Mouse (Mus musculus) cortical plate, adult 2 months (tissue): ENCODE measurements around the gene Mnx1. TPM values are rescaled to one million over a fixed set of nuclear protein-coding genes. Genes with fewer than 3 reads are reported as not detected.

ENCODE experiments used
- H3K27ac ChIP-seq: fragments of 200-500 bp; 2 replicates; pipeline ENCODE4 v1.5.1; 2012; ENCODE audit warnings: low read length, control low read depth, inconsistent platforms; ENCODE audit not compliant: insufficient read depth
- H3K4me1 ChIP-seq: fragments of 200-500 bp; 2 replicates; pipeline ENCODE4 v1.6.1; 2011; ENCODE audit warnings: low read length; ENCODE audit not compliant: control insufficient read depth, insufficient read depth
- H3K4me3 ChIP-seq: fragments of 200-500 bp; 2 replicates; pipeline ENCODE4 v1.5.1; 2011; ENCODE audit warnings: mild to moderate bottlenecking, low read length, control low read depth; ENCODE audit not compliant: insufficient read depth
- CTCF ChIP-seq: fragments of 200-500 bp; IDR thresholded peaks from 2 replicates; pipeline ENCODE4 v1.5.1; 2011; ENCODE audit warnings: mild to moderate bottlenecking, control low read depth, low read length; ENCODE audit not compliant: insufficient read depth; ENCODE audit errors: extremely low read depth
- POLR2A ChIP-seq: fragments of 200-500 bp; IDR thresholded peaks from 2 replicates; pipeline ENCODE4 v1.6.1; 2011; ENCODE audit warnings: mild to moderate bottlenecking, low read length, control low read depth; ENCODE audit not compliant: insufficient read depth; ENCODE audit errors: extremely low read depth
- polyA plus RNA-seq: library from polyadenylated mRNA; depleted of rRNA; stranded (reverse); fragments of >200 nt; gene quantifications from 2 replicates; pipeline ENCODE4 v1.2.3, GENCODE M21; 2012; rRNA removed

Mnx1 gene
- not detected in 2 replicates for polyA plus RNA-seq

DNA sequence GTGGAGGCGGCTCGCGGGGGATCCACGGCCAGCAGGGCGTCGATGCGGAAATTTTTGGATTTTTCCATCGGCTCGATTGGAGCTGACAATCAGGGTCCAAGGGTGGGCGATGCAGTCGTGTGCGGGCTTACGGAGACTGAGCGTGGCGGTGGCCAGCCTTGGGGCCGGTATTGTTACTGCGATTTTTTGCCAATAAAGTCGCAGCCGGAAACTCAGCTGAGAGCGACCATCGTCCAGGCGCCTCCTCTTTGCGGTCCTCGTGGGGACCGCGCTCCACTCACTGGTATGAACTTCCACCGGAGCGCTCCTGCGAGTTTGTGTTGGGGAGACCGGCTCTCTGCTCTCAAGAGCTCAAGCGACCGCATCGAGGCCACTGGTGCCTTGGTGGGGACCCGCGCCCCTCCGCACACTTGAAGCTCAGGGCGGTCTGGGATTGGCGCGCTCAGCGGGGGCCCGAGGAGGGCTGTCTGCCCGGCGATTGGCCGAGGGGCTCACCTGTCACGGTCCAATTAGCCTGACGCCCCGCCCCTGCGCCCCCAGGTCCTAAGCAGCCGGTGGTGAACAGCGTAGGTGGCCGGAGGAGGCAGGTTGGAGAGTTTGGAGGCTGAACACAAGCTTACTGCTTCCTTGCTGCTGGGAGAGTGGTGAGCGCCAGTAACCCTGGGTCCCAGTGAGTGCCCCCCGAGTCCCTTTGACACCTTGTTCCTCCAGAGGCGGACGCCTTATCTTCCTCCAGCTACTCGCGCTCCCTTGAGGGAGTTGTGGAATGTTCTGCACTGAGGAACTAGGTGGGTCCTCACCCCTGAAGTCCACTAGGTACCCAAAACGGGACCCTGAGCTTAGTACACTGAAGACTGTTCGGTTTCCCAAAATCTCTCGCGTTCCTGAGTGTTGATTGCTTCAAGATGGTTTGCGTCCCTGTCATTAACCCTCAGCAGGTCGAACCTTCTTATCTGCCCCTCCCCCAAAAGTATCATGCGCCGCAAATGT, at the start of gene Mnx1:
Gene Mnx1 (minus strand): TSS at position 263 of the 990 bp plus-strand sequence.
- Histone ChIP-seq H3K27ac (no peak within 1 kb of the TSS), H3K4me1 (no peaks in the 10 kb centered on the region), H3K4me3 (no peak within 1 kb of the TSS)
- TF ChIP-seq POLR2A (no peak), CTCF (no peak)

DNA sequence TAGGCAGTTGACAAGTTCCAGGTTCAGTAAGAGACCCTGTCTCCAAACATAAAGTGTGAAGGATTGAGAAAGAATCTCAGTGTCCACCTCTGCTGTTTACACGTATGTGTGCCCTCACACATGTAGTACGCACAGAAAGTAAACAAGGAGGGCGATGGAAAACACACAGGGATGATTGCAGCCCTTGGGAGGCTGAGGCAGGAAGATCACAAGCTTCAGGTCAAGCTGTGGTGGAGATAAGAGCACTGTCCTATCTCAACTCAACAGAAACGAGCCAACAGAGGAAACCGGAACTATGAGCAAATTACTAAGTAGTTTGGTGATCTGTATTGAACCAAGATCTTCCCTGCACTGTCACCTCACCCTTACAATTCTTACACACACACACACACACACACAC, 38.2 kb upstream of the Mnx1 start:
- H3K4me1 ChIP-seq = no peaks in the 10 kb centered on the region
- TF ChIP-seq CTCF (no peak), POLR2A (no peak)
- no peak overlapping the region for H3K4me3 ChIP-seq
- H3K27ac ChIP-seq = no peak overlapping the region

DNA sequence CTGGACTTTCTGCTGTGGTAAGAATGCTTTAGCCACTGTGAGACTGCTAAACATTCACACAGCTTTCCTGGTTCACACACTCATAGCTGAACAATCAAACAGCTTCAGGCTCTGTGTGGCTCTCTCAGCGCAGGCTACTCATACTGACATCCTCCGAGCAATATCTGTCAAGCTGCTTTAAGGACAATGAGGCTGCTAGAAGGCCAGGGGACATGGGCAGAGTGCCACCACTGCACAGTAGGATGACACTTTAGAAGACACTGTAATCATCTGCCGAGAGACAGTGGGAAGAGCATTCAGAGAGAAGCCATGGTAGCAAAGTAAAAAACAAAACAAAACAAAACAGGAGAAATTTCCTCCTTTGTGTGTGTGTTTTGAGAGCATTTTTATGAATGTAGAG, 37.6 kb upstream of the Mnx1 start:
- Histone ChIP-seq H3K27ac (no peak overlapping the region), H3K4me3 (no peak overlapping the region), H3K4me1 (no peaks in the 10 kb centered on the region)
- TF ChIP-seq POLR2A (no peak), CTCF (no peak)

DNA sequence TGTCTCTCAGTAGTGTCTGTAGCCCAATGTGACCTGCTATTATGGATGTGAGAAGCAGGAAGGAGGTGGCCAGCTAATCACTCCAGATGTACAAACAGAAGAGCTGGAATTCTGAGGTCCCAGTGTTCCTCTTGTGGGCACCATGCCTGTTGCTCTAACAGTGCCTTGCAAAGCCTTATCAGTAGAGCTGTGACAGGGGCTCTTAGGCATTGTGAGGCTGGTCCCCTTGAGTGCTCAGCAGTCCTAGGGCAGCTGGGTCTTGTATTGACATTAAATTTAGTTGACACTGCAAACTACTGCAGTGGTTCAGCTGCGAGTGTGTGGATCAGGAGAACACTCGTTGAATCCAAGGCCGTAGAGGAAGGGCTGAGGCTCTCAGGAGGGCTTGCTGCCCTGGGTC, 28.7 kb upstream of the Mnx1 start:
- TF ChIP-seq CTCF (no peak), POLR2A (no peak)
- no peak overlapping the region for H3K27ac ChIP-seq
- no peak overlapping the region for H3K4me3 ChIP-seq
- H3K4me1 ChIP-seq = no peaks in the 10 kb centered on the region

DNA sequence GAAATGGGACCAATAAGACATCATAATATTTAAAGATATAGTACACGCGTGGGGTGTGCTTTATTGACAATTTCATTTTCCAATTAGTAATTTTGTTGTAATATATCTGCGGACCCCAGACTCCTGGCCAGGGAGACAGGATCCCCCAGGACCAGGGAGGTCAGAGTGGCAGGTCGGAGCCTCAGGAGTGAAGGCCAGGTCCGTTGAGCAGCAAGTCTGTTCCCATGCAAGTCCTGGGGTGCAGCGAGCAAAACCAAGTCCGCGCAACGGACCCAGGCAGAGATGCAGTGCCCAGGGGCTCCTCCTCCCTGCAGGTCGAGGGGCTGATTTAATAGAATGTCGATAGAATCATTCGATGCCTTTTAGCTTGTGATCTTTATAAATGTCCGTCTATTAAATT, 9.1 kb upstream of the Mnx1 start:
- no peaks in the 10 kb centered on the region for H3K4me1 ChIP-seq
- no peak overlapping the region for H3K4me3 ChIP-seq
- TF ChIP-seq POLR2A = no peak
- no peak for TF ChIP-seq CTCF
- H3K27ac ChIP-seq = no peak overlapping the region

DNA sequence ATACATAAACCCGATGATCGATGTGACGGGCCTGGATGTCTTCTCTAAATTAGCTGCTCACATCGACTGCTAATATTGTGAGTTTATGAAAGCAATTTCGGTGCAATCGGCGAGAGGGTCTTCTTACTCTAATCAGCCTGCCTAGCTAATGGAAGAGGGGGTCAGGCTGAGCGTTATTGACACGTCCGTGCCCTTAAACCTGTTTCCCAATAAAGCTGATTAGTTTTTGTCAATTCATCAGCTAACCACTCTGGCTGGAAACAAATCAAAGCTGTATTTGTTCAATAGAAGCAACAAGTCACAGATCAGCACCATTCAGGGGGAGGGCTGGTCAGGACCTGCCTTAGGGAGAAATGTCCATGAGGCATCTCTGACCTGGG, 7.7 kb upstream of the Mnx1 start:
- TF ChIP-seq CTCF (no peak), POLR2A (no peak)
- Histone ChIP-seq H3K4me1 (no peaks in the 10 kb centered on the region), H3K4me3 (no peak overlapping the region), H3K27ac (no peak overlapping the region)

DNA sequence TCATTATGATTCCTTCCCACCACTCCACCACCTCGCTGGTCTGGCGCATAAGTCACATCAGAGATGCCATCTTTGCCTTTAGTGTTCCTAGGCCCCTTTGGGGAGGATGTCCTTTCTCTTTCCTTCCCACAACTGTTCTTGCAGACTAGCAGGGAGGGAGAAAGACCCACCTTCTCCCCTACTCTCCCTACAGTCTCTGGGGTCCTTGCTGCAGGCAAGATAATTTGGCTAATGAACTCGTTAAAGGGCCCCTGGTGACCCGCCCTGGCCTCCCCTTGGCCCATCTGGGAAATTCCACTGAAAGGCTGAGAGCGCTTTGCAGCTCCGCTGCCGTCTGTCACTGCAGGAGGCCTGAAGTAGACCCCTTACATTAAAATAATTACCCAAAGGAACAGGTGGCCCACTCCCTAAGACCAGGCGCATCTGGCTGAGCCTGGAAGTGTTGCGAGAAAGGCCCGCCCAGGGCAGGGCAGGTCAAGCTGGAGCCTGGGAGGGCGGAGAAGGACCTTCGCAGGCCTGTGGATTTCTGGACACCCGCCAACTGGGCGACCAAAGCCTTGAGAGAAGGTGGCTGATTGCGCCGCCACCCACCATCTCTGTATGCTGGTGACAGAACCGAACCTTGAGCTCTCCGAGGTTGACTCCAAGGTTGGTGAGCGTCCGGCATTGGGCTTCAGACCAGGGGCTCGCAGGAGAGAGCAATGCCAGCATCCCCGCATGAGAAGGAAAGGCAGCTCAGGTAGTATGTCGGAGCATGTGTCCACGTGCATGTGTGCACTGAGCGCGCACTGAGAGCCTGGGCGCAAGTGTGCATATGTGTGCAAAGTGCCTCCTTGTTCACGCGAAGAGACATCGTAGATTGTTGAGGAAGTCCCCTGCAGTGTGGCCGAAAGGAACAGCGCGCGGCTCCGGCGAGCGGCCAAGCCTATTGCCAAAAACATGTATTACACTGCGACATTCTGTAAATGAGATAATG, 7.0 kb upstream of the Mnx1 start:
- Histone ChIP-seq H3K4me3 (no peak overlapping the region), H3K4me1 (no peaks in the 10 kb centered on the region), H3K27ac (no peak overlapping the region)
- TF ChIP-seq POLR2A = no peak

DNA sequence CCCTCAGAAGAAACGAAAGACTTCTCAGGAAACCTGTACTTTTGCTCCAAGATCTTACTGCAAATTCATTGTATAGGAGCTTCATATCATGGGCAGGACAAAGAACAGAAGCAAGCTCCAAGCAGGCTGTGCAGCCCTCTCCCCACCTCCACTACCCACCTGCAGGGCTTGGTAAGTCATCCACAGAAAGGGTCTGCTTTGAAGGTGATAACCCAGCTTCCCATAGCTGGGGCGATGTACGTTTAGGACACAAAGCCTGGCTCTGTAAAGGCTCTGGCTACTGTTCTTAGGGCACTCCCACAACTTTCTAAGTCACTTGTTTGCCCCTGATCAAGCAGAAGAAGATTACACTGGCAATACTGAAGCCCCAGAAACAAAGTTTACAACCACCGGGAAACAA, 5.5 kb upstream of the Mnx1 start:
- Histone ChIP-seq H3K27ac (no peak overlapping the region), H3K4me1 (no peaks in the 10 kb centered on the region), H3K4me3 (no peak overlapping the region)
- TF ChIP-seq POLR2A = no peak
- TF ChIP-seq CTCF = no peak

DNA sequence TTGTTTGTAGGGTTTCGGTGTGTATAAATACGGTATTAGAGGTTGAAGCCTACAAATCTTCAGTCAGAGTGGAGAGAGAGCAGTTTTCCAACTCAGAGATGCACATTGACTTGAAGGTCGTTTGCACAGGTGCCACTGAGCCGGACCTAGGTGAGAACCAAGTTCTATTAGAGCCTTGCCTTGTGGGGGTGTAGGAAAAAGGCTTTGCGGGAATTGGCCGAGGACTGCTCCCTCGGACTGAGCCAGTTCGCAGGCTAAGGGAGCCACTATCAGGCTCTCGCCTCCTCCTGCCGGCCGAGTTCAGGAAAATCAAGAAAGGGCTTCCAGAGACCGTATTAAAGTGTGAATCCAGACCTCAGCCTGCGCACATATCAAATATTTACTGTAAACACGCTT, 926 bp upstream of the Mnx1 start:
- H3K27ac ChIP-seq = no peak overlapping the region
- no peaks in the 10 kb centered on the region for H3K4me1 ChIP-seq
- H3K4me3 ChIP-seq = no peak overlapping the region
- no peak for TF ChIP-seq CTCF
- no peak for TF ChIP-seq POLR2A

DNA sequence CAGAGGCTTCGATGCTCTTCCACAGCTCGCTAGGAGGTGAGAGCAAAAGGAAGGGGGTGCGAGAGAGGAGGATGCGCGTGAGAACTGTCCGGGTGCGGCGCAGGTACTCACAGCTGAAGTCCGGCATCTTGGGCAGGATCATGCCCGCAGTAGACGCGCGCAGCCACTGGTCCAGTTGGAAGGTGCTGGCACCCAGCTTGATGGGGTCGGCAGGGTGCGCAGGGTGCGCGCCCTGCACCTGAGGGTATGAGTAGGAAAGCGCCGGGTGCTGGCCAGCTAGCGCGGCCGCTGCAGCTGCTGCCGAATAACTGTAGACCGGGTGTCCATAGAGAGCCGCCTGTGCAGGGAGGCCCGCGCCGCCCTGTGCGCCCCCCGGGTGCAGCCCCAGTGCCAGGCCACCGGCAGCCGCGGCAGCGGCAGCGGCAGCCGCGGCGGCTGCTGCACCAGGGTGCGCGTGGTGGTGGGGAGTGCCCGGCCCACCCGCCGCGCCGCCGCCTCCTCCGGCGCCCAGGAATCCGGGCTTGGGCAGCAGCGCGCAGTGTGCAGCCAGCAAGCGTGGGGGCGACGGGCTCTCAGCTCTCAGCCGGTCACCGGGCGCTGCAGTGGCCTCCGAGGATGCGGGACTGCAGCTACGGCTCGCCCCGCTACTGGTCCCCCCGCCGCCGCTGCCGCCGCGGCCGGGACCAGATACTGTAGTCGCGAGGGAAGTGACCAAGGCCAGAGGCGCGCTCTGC, 629 bp downstream of the Mnx1 start:
- Histone ChIP-seq H3K4me3 (no peak overlapping the region), H3K27ac (no peak overlapping the region), H3K4me1 (no peaks in the 10 kb centered on the region)
- TF ChIP-seq POLR2A (no peak), CTCF (no peak)
